Mouse (Mus musculus) E14TG2a.4 (cell line): ENCODE measurements around the gene Zfp668.

ENCODE experiments used
- CTCF ChIP-seq: conservative IDR thresholded peaks from 2 replicates; pipeline ENCODE4 v1.5.1; 2014; ENCODE audit warnings: low read length
- POU5F1 ChIP-seq: IDR thresholded peaks from 2 replicates; pipeline ENCODE4 v1.6.1; 2014; ENCODE audit warnings: low read length, borderline replicate concordance

- TF ChIP-seq CTCF (no peak), POU5F1 (no peak)
These were observed 35.7 kb downstream of the Zfp668 start for GRCm38 (mm10) chr7:127840886-127841285.
